Mouse (Mus musculus) cerebellum, adult 18-20 months (tissue): Measurements from ENCODE around the gene Fam122b.

Source experiments
- DNase-seq, 2 experiments: peaks; one replicate each; pipeline ENCODE4 v3.0.0; 2021

Gene Fam122b

GRCm38 (mm10) chrX:53196392-53196791 lies 73.2 kb downstream of the Fam122b start:
- no peak for DNase-seq
